Mouse (Mus musculus): Measurements from ENCODE around the gene Pirt. TPM values are rescaled to one million over a fixed set of nuclear protein-coding genes. Genes with fewer than 3 reads are reported as not detected.

The Pirt gene
- polyA plus RNA-seq, 1 experiment from 2014 or later = 0.05 TPM

GRCm38 (mm10) chr11:66914249-66914648 is 2.5 kb downstream of the Pirt start:
- no peaks in the 10 kb centered on the region for H3K36me3 ChIP-seq
- H3K4me3 ChIP-seq = no peak overlapping the region
- no peaks in the 10 kb centered on the region for H3K9me3 ChIP-seq (replicated peaks)
- peaks cover 23% of the 10 kb centered on the region for H3K27me3 ChIP-seq (replicated peaks)
- H3K27ac ChIP-seq = no peak overlapping the region
- H3K9ac ChIP-seq = no peak overlapping the region
- 29% methylated on average over 3 of the region's 3 CpGs for WGBS (ENCODE audit: insufficient replicate concordance)
- H3K4me2 ChIP-seq = 0 out of 2 replicates have a peak overlapping the region, but pooled peaks have one; percentile 1
- no peak for ATAC-seq
- H3K4me1 ChIP-seq = peaks cover 32% of the 10 kb centered on the region

- WGBS (ENCODE audit: insufficient replicate concordance) = 46% methylated on average over 2 of the region's 2 CpGs
- no peaks in the 10 kb centered on the region for H3K36me3 ChIP-seq
- no peak overlapping the region for H3K9ac ChIP-seq
- H3K4me3 ChIP-seq = no peak overlapping the region
- no peaks in the 10 kb centered on the region for H3K4me1 ChIP-seq
- ATAC-seq = no peak
- peaks cover 7% of the 10 kb centered on the region; the same call in 1 of the 2 replicates for H3K27me3 ChIP-seq (replicated peaks)
- no peak overlapping the region for H3K4me2 ChIP-seq
- H3K27ac ChIP-seq = no peak overlapping the region
- no peaks in the 10 kb centered on the region for H3K9me3 ChIP-seq (replicated peaks)
These were observed 8.2 kb downstream of the Pirt start for GRCm38 (mm10) chr11:66920012-66920411.

- Histone ChIP-seq H3K27me3 (replicated peaks) (peaks cover 7% of the 10 kb centered on the region; the same call in 1 of the 2 replicates), H3K36me3 (no peaks in the 10 kb centered on the region), H3K27ac (no peak overlapping the region), H3K9me3 (replicated peaks) (no peaks in the 10 kb centered on the region), H3K4me1 (no peaks in the 10 kb centered on the region), H3K4me3 (no peak overlapping the region), H3K4me2 (no peak overlapping the region), H3K9ac (no peak overlapping the region)
- no peak for ATAC-seq
- WGBS (ENCODE audit: insufficient replicate concordance) = 62% methylated on average over 11 of the region's 11 CpGs
These were observed 12.5 kb downstream of the Pirt start for GRCm38 (mm10) chr11:66924095-66924823.

- H3K27ac ChIP-seq = no peak overlapping the region
- no peak overlapping the region for H3K4me2 ChIP-seq
- WGBS (ENCODE audit: insufficient replicate concordance) = 46% methylated on average over 3 of the region's 3 CpGs
- no peaks in the 10 kb centered on the region for H3K9me3 ChIP-seq (replicated peaks)
- H3K4me3 ChIP-seq = no peak overlapping the region
- no peaks in the 10 kb centered on the region for H3K36me3 ChIP-seq
- no peaks in the 10 kb centered on the region for H3K27me3 ChIP-seq (replicated peaks)
- H3K4me1 ChIP-seq = no peaks in the 10 kb centered on the region
- no peak for ATAC-seq
- H3K9ac ChIP-seq = no peak overlapping the region
These were observed 16.5 kb downstream of the Pirt start for GRCm38 (mm10) chr11:66928311-66928710.

GRCm38 (mm10) chr11:66932827-66933599 is 21.2 kb downstream of the Pirt start:
- H3K36me3 ChIP-seq = no peaks in the 10 kb centered on the region
- no peaks in the 10 kb centered on the region for H3K4me1 ChIP-seq
- H3K27ac ChIP-seq = no peak overlapping the region
- H3K9ac ChIP-seq = no peak overlapping the region
- H3K4me3 ChIP-seq = no peak overlapping the region
- H3K9me3 ChIP-seq (replicated peaks) = no peaks in the 10 kb centered on the region
- WGBS (ENCODE audit: insufficient replicate concordance) = 69% methylated on average over 9 of the region's 9 CpGs
- no peaks in the 10 kb centered on the region for H3K27me3 ChIP-seq (replicated peaks)
- ATAC-seq = no peak
- no peak overlapping the region for H3K4me2 ChIP-seq

- Histone ChIP-seq H3K4me3 (no peak overlapping the region), H3K27me3 (replicated peaks) (no peaks in the 10 kb centered on the region), H3K4me1 (no peaks in the 10 kb centered on the region), H3K9ac (no peak overlapping the region), H3K4me2 (no peak overlapping the region), H3K9me3 (replicated peaks) (no peaks in the 10 kb centered on the region), H3K27ac (no peak overlapping the region), H3K36me3 (no peaks in the 10 kb centered on the region)
- no peak for ATAC-seq
- 53% methylated on average over 7 of the region's 7 CpGs for WGBS (ENCODE audit: insufficient replicate concordance)
These were observed 22.8 kb downstream of the Pirt start for GRCm38 (mm10) chr11:66934428-66935173.

GRCm38 (mm10) chr11:66942011-66942410 is 30.2 kb downstream of the Pirt start:
- Histone ChIP-seq H3K4me3 (no peak overlapping the region), H3K36me3 (no peaks in the 10 kb centered on the region), H3K4me1 (no peaks in the 10 kb centered on the region), H3K9ac (no peak overlapping the region), H3K4me2 (no peak overlapping the region), H3K9me3 (replicated peaks) (no peaks in the 10 kb centered on the region), H3K27ac (no peak overlapping the region), H3K27me3 (replicated peaks) (no peaks in the 10 kb centered on the region)
- WGBS (ENCODE audit: insufficient replicate concordance) = 66% methylated on average over 5 of the region's 5 CpGs
- ATAC-seq = no peak

GRCm38 (mm10) chr11:66945224-66945767 is 33.5 kb downstream of the Pirt start:
- 36% methylated on average over 2 of the region's 2 CpGs for WGBS (ENCODE audit: insufficient replicate concordance)

GRCm38 (mm10) chr11:66946521-66946920 is 34.7 kb downstream of the Pirt start:
- H3K4me1 ChIP-seq = no peaks in the 10 kb centered on the region
- no peaks in the 10 kb centered on the region for H3K36me3 ChIP-seq
- H3K4me3 ChIP-seq = no peak overlapping the region
- 54% methylated on average over 6 of the region's 6 CpGs for WGBS (ENCODE audit: insufficient replicate concordance)
- no peak overlapping the region for H3K4me2 ChIP-seq
- no peaks in the 10 kb centered on the region for H3K27me3 ChIP-seq (replicated peaks)
- no peak overlapping the region for H3K9ac ChIP-seq
- H3K9me3 ChIP-seq (replicated peaks) = no peaks in the 10 kb centered on the region
- no peak overlapping the region for H3K27ac ChIP-seq
- no peak for ATAC-seq

More at GRCm38 (mm10) chr11:66945224-66945767, 33.5 kb downstream of the Pirt start:
- no peak overlapping the region for H3K4me2 ChIP-seq
- no peak overlapping the region for H3K9ac ChIP-seq
- ATAC-seq = no peak
- H3K27me3 ChIP-seq (replicated peaks) = no peaks in the 10 kb centered on the region
- H3K9me3 ChIP-seq (replicated peaks) = no peaks in the 10 kb centered on the region
- no peak overlapping the region for H3K27ac ChIP-seq
- H3K4me1 ChIP-seq = no peaks in the 10 kb centered on the region
- H3K36me3 ChIP-seq = no peaks in the 10 kb centered on the region
- H3K4me3 ChIP-seq = no peak overlapping the region

- Histone ChIP-seq H3K4me1 (no peaks in the 10 kb centered on the region), H3K36me3 (no peaks in the 10 kb centered on the region), H3K9ac (no peak overlapping the region), H3K27ac (no peak overlapping the region), H3K4me3 (no peak overlapping the region), H3K9me3 (replicated peaks) (no peaks in the 10 kb centered on the region), H3K27me3 (replicated peaks) (no peaks in the 10 kb centered on the region), H3K4me2 (no peak overlapping the region)
- no peak for ATAC-seq
- 67% methylated on average over 6 of the region's 6 CpGs for WGBS (ENCODE audit: insufficient replicate concordance)
These were observed 35.1 kb downstream of the Pirt start for GRCm38 (mm10) chr11:66946922-66947321.

- no peak for ATAC-seq
- 65% methylated on average over 9 of the region's 9 CpGs for WGBS (ENCODE audit: insufficient replicate concordance)
- no peak within 1 kb of the TSS for H3K4me3 ChIP-seq
- H3K27ac ChIP-seq = no peak within 1 kb of the TSS
- no peaks in the 10 kb centered on the region for H3K27me3 ChIP-seq (replicated peaks)
- no peak within 1 kb of the TSS for H3K4me2 ChIP-seq
- no peaks in the 10 kb centered on the region for H3K4me1 ChIP-seq
- no peaks in the 10 kb centered on the region for H3K36me3 ChIP-seq
- no peaks in the 10 kb centered on the region for H3K9me3 ChIP-seq (replicated peaks)
- H3K9ac ChIP-seq = no peak within 1 kb of the TSS
These were observed 44.5 kb downstream of the Pirt start, which contains the start of gene Tmem238l for GRCm38 (mm10) chr11:66956303-66956702. Gene Tmem238l, plus strand, starts transcription at chr11:66956638.
